Mouse (Mus musculus) cortical plate, adult 2 months (tissue): ENCODE data around the gene Gtpbp1. TPM values are rescaled to one million over a fixed set of nuclear protein-coding genes. Genes with fewer than 3 reads are reported as not detected.
A peak's percentile ranks its signal among the peaks of the same experiment; 100 is the strongest.

Experiments used
- H3K27ac ChIP-seq: fragments of 200-500 bp; 2 replicates; pipeline ENCODE4 v1.5.1; 2012; ENCODE audit warnings: low read length, control low read depth, inconsistent platforms; ENCODE audit not compliant: insufficient read depth
- H3K4me1 ChIP-seq: fragments of 200-500 bp; 2 replicates; pipeline ENCODE4 v1.6.1; 2011; ENCODE audit warnings: low read length; ENCODE audit not compliant: control insufficient read depth, insufficient read depth
- H3K4me3 ChIP-seq: fragments of 200-500 bp; 2 replicates; pipeline ENCODE4 v1.5.1; 2011; ENCODE audit warnings: mild to moderate bottlenecking, low read length, control low read depth; ENCODE audit not compliant: insufficient read depth
- CTCF ChIP-seq: fragments of 200-500 bp; IDR thresholded peaks from 2 replicates; pipeline ENCODE4 v1.5.1; 2011; ENCODE audit warnings: mild to moderate bottlenecking, control low read depth, low read length; ENCODE audit not compliant: insufficient read depth; ENCODE audit errors: extremely low read depth
- POLR2A ChIP-seq: fragments of 200-500 bp; IDR thresholded peaks from 2 replicates; pipeline ENCODE4 v1.6.1; 2011; ENCODE audit warnings: mild to moderate bottlenecking, low read length, control low read depth; ENCODE audit not compliant: insufficient read depth; ENCODE audit errors: extremely low read depth
- polyA plus RNA-seq: library from polyadenylated mRNA; depleted of rRNA; stranded (reverse); fragments of >200 nt; gene quantifications from 2 replicates; pipeline ENCODE4 v1.2.3, GENCODE M21; 2012

Gtpbp1 gene
- polyA plus RNA-seq, 1 experiment: 36.4 TPM

GRCm38 (mm10) chr15:79733640-79734039 is 43.0 kb downstream of the Gtpbp1 start:
- no peak for TF ChIP-seq CTCF
- no peak for TF ChIP-seq POLR2A
- Histone ChIP-seq H3K4me1 (peaks cover 7% of the 10 kb centered on the region), H3K4me3 (no peak overlapping the region), H3K27ac (no peak overlapping the region)

GRCm38 (mm10) chr15:79734311-79734710 is 43.7 kb downstream of the Gtpbp1 start:
- Histone ChIP-seq H3K4me3 (no peak overlapping the region), H3K4me1 (peaks cover 9% of the 10 kb centered on the region), H3K27ac (peak overlapping the region; percentile 0)
- TF ChIP-seq CTCF (no peak), POLR2A (no peak)

DNA sequence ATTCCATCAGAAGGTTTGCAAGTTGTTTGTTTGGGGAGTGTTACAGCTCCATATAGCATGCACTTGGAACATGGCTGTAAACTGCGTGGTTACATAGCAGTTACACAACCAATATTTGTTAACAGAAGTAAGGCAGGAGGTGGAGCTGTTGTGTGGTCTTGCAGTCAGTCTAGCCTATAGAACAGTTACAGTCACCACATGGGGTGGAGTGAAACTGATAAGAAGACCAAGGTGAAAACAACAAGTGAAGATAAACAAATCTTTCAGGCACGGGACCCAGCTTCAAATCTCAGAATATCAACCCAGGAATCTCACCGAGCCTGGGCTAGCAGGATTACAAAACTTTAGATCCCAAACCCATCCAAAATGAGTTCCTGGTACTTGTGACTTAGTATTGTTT is 50.1 kb downstream of the Gtpbp1 start:
- TF ChIP-seq POLR2A (no peak), CTCF (no peak)
- H3K4me3 ChIP-seq: peak overlapping the region; percentile 55; the same call in 1 of the 2 replicates
- no peak overlapping the region for H3K27ac ChIP-seq
- H3K4me1 ChIP-seq: peaks cover 7% of the 10 kb centered on the region

- Histone ChIP-seq H3K27ac (peak overlapping the region; percentile 91), H3K4me1 (peaks cover 5% of the 10 kb centered on the region), H3K4me3 (peak overlapping the region; percentile 55)
- TF ChIP-seq POLR2A: no peak
- no peak for TF ChIP-seq CTCF
Measured at GRCm38 (mm10) chr15:79741173-79741858, 50.7 kb downstream of the Gtpbp1 start.

DNA sequence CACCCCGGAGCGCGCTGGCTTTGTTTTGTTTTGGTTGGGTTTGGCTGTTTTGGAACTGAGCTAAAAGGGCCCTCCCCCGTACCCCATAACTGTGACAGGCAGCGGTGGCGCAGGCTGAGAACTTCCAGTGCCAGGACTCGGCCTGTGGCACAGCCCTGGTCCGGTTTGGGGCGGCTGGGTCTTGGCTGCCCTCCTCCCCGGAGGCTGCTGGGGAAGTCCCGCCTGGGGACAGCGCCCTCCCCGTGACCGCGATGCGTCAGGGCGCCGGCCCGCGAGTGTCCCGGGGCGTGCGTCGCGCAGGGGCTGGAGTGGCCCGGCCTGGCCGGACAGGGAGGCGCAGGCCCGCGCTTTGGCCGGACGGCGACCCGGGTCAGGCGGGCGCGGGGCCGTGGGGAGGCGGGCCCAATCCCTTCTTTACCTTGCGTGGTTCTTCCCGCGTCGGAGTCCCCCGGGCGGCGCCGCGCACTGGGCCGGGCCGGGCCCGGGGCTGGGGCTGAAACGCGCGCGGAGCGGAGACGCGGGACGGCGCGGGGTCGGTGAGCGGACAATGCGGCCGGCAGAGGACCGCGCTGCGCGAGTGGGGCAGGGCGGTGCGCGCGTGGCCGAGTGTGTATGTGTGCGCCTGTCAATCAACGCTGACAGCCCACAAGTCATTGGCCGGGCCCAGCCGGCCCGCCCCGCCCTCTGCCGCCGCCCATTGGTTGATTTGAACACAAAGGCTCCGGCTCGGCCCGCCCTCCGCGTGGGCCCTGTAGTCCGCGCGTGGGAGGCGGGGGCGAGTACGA is 51.5 kb downstream of the Gtpbp1 start, which contains the start of gene Sun2:
Gene Sun2, minus strand, starts transcription at position 616 of the 785 bp plus-strand sequence.
- peak within 1 kb of the TSS; percentile 55 for H3K4me3 ChIP-seq
- no peak for TF ChIP-seq CTCF

GRCm38 (mm10) chr15:79742706-79743023 is 52.0 kb downstream of the Gtpbp1 start:
- peak overlapping the region; percentile 55 for H3K4me3 ChIP-seq
- no peak overlapping the region for H3K27ac ChIP-seq
- H3K4me1 ChIP-seq: peaks cover 5% of the 10 kb centered on the region
- TF ChIP-seq POLR2A (no peak), CTCF (no peak)

More for the DNA sequence above, 51.5 kb downstream of the Gtpbp1 start, which contains the start of gene Sun2:
- peak within 1 kb of the TSS; percentile 91 for H3K27ac ChIP-seq
- peaks cover 5% of the 10 kb centered on the region for H3K4me1 ChIP-seq

DNA sequence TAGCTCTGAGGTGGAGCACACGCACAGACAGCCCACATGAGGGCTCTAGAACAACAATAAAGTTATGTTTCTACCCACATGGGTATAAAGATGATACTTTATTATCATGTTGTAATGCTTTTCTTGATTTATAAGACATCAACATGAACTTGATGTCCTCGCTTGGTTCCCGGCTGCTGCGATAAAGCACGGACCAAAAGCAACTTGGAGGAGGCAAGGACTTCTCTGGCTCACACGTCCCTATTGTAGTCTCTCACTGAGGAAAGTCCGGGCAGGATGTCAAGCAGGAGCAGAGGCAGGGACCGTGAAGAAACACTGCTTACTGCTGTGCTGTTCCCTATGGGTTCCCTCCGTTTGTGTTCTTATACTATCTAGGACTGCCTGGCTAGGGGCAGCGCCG is 53.4 kb downstream of the Gtpbp1 start:
- H3K4me3 ChIP-seq: no peak overlapping the region
- TF ChIP-seq CTCF (no peak), POLR2A (no peak)
- H3K27ac ChIP-seq: no peak overlapping the region
- H3K4me1 ChIP-seq: peaks cover 5% of the 10 kb centered on the region

- TF ChIP-seq CTCF: no peak
- TF ChIP-seq POLR2A: no peak
- Histone ChIP-seq H3K4me3 (no peak overlapping the region), H3K4me1 (peaks cover 3% of the 10 kb centered on the region), H3K27ac (no peak overlapping the region)
Measured at GRCm38 (mm10) chr15:79744742-79745141, 54.1 kb downstream of the Gtpbp1 start.

- TF ChIP-seq CTCF (no peak), POLR2A (no peak)
- no peak overlapping the region for H3K27ac ChIP-seq
- no peak overlapping the region for H3K4me3 ChIP-seq
- peaks cover 3% of the 10 kb centered on the region for H3K4me1 ChIP-seq
Measured at GRCm38 (mm10) chr15:79745312-79745711, 54.7 kb downstream of the Gtpbp1 start.

- Histone ChIP-seq H3K4me1 (peaks cover 3% of the 10 kb centered on the region), H3K4me3 (no peak overlapping the region), H3K27ac (no peak overlapping the region)
- TF ChIP-seq CTCF: no peak
- no peak for TF ChIP-seq POLR2A
Measured at GRCm38 (mm10) chr15:79745883-79746282, 55.2 kb downstream of the Gtpbp1 start.
